ENCODE assay signal across 20 mouse cellular contexts in the genomic region with DNA sequence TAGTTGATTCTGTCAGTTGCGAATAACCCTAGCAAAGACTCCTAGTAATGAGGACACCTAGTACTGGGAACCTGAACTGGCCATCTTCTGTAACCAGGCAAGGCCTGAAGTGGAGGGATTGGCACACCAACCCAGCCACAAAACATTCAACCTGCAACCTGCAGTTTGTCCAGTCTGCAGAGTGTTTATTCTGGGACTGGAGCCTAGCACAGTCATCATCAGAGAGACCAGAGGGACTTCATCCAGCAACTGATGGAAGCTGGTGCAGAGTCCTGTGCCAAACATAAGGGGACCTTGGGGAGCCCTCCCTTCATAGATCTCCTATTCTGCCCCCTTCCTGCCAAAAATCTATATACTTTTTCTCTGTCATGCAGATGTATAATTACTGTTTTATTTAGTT. TPM values are rescaled to one million over a fixed set of nuclear protein-coding genes. Genes with fewer than 3 reads are reported as not detected.
DNase-seq lines count a peak whose midpoint lies in the region; ATAC-seq and TF ChIP-seq lines count a peak whose summit lies in the region.
"Had no signal": no experiment of that assay in that cellular context is flagged by ENCODE, and none has a peak within 500 bp of the region (broad histone marks: within the 10 kb centered on the region; RNA-seq: fewer than 3 reads in every experiment).

No protein-coding gene starts in this region.

- no peaks in the 10 kb centered on the region for H3K36me3 ChIP-seq in lung, postnatal 0 days (ENCODE audit: insufficient read depth, low read length)
- H3K36me3 ChIP-seq: forebrain, embryonic 12.5 days; heart, embryonic 15.5 days; hindbrain, embryonic 12.5 days; kidney, embryonic 15.5 days; limb, embryonic 15.5 days; stomach, embryonic 15.5 days had no signal

- WGBS in lung, postnatal 0 days: 100% methylated on average over 1 of the region's 1 CpGs

- DNase-seq in heart, adult 18-20 months: peak; percentile 33 to 40
- DNase-seq in heart, postnatal 25 days (ENCODE audit: low spot score): no peak
- DNase-seq in lung, postnatal 36 days: peak; percentile 8
- DNase-seq in lung, postnatal 0 days (ENCODE audit: low spot score): no peak
- peak; percentile 20 to 40 for DNase-seq in cerebellum, postnatal 10 days
- no peak for DNase-seq in embryo, embryonic 9.5 days (ENCODE audit: extremely low spot score)
- no peak for DNase-seq in spleen, postnatal 10 days (ENCODE audit: low spot score in 2 of 2)
- DNase-seq: adrenal gland, postnatal 25 days; embryo, embryonic 11 days; right cerebral cortex, adult 18-20 months; spleen, adult 18-20 months; thymus, postnatal 14 days had no signal

- no peak overlapping the region for H3K27ac ChIP-seq in lung, postnatal 0 days (ENCODE audit: low read length)
- H3K27ac ChIP-seq: forebrain, embryonic 12.5 days; heart, embryonic 15.5 days; hindbrain, embryonic 12.5 days; kidney, embryonic 15.5 days; limb, embryonic 15.5 days; stomach, embryonic 15.5 days had no signal

- H3K4me2 ChIP-seq in lung, postnatal 0 days (replicated peaks; ENCODE audit: low read depth, low read length): no peak overlapping the region
- H3K4me2 ChIP-seq: forebrain, embryonic 12.5 days; heart, embryonic 15.5 days; hindbrain, embryonic 12.5 days; kidney, embryonic 15.5 days; limb, embryonic 15.5 days; stomach, embryonic 15.5 days had no signal

- ATAC-seq in lung, postnatal 0 days: no peak
- ATAC-seq: intestine, embryonic 16.5 days; midbrain, embryonic 16.5 days had no signal

- TF ChIP-seq EP300 in lung, postnatal 0 days (IDR thresholded peaks at IDR 0.05): no peak

- H3K4me1 ChIP-seq in lung, postnatal 0 days (ENCODE audit: insufficient read depth, low read depth, low read length): 0 out of 2 replicates have a peak, but pooled peaks cover 7% of the 10 kb centered on the region
- H3K4me1 ChIP-seq: forebrain, embryonic 12.5 days; kidney, embryonic 15.5 days; limb, embryonic 15.5 days had no signal

- H3K9me3 ChIP-seq in lung, postnatal 0 days (ENCODE audit: low read length): no peaks in the 10 kb centered on the region
- H3K9me3 ChIP-seq: forebrain, embryonic 12.5 days; heart, embryonic 15.5 days; hindbrain, embryonic 12.5 days; kidney, embryonic 15.5 days; limb, embryonic 15.5 days; stomach, embryonic 15.5 days had no signal

- no peak overlapping the region for H3K9ac ChIP-seq in lung, postnatal 0 days (replicated peaks; ENCODE audit: low read depth)
- H3K9ac ChIP-seq: forebrain, embryonic 12.5 days; heart, embryonic 15.5 days; hindbrain, embryonic 12.5 days; kidney, embryonic 15.5 days; limb, embryonic 15.5 days; stomach, embryonic 15.5 days had no signal

- TF ChIP-seq CTCF in lung, postnatal 0 days (IDR thresholded peaks at IDR 0.05): no peak

- intact Hi-C loops in heart, postnatal 25 days (cut with DNase I): no loop called here

- no peaks in the 10 kb centered on the region for H3K27me3 ChIP-seq in lung, postnatal 0 days (replicated peaks; ENCODE audit: insufficient read depth, low read length)
- H3K27me3 ChIP-seq: forebrain, embryonic 12.5 days; heart, embryonic 15.5 days; hindbrain, embryonic 12.5 days; kidney, embryonic 15.5 days; limb, embryonic 15.5 days; stomach, embryonic 15.5 days had no signal

- H3K4me3 ChIP-seq in lung, postnatal 0 days (ENCODE audit: low read depth, low read length): no peak overlapping the region
- H3K4me3 ChIP-seq: forebrain, embryonic 12.5 days; heart, embryonic 15.5 days; hindbrain, embryonic 12.5 days; kidney, embryonic 15.5 days; limb, embryonic 15.5 days; stomach, embryonic 15.5 days had no signal

RNA-seq across cellular contexts. Expression of a gene that starts 32.4 kb away (rescaled TPM):
- 10 to 100 TPM; 12.2 to 12.4 TPM for total RNA-seq in heart, adult 18-20 months (2021)
- total RNA-seq in heart, postnatal 25 days (2021): 10 to 100 TPM; 11.9 to 12.3 TPM
- polyA plus RNA-seq in lung, postnatal 0 days (2015; fragmentation: Nextera tagmentation; extraction: Ambion mirVana): 10.8 and 13.3 TPM in 2 replicates

Comparison
In these comparisons a context has a peak if more than half of its experiments do, and no peak if none do; other contexts are left out.
1. DNase-seq: peak in heart, adult 18-20 months (2 of 2), lung, postnatal 36 days (single experiment) and cerebellum, postnatal 10 days (2 of 2); none in heart, postnatal 25 days (single experiment), lung, postnatal 0 days (single experiment), embryo, embryonic 9.5 days (single experiment) and spleen, postnatal 10 days (0 of 2).